Mouse (Mus musculus) bone marrow macrophage, adult 2 months (primary cell): Measurements from ENCODE around the gene Ppef2.

Experiments used
- CTCF ChIP-seq: IDR thresholded peaks from 2 replicates; pipeline ENCODE4 v1.5.1; 2012; ENCODE audit warnings: low read depth, mild to moderate bottlenecking, low read length, moderate library complexity
- POLR2A ChIP-seq: IDR thresholded peaks from 2 replicates; pipeline ENCODE4 v1.6.1; 2012; ENCODE audit warnings: mild to moderate bottlenecking, low read depth, low read length, borderline replicate concordance

GRCm38 (mm10) chr5:92256218-92256617 is at the start of gene Ppef2:
- TF ChIP-seq POLR2A (no peak), CTCF (no peak)
